Mouse (Mus musculus): Measurements from ENCODE around the gene Lbhd1.

DNA sequence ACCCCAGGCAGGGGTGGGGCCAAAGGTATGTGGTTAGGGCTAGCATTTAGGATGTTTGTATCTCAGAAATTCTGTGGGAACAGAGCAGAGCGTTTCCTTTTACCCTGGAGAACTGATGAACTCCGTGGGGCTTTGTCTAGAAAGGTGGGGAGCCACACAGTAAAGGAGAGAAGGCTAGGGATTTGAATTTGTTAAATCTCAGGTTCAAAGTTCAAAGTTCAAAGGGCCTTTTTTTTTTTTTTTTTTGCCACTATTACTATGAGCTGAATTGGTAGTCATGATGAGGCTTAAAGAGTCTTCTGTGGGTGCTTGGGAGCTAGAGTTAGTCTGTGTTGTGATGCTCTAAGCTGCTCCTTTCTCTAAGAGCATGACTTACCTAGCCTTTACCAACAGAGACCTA lies 53.2 kb downstream of the Lbhd1 start:
- TF ChIP-seq POLR2A (IDR thresholded peaks at IDR 0.05; ENCODE audit: low read depth, low read length) (no peak), CTCF (IDR thresholded peaks at IDR 0.05; ENCODE audit: borderline replicate concordance, insufficient read depth, low read length) (no peak)

All from embryonic fibroblast, embryonic 13.5 days (primary cell).